Mouse (Mus musculus) kidney, adult 9 months (tissue): ENCODE measurements around the gene Vil1.
A peak's percentile ranks its signal among the peaks of the same experiment; 100 is the strongest.

ENCODE experiments used
- DNase-seq: peaks from one replicate; pipeline ENCODE4 v3.0.0; 2022

The Vil1 gene

GRCm38 (mm10) chr1:74408589-74409504 lies at the start of gene Vil1:
Gene Vil1, plus strand, starts transcription at chr1:74409376.
- DNase-seq, result peak; percentile 71

- DNase-seq, result no peak
These were observed 49.1 kb upstream of the Vil1 start for GRCm38 (mm10) chr1:74359952-74360517.

- DNase-seq, result peak; percentile 90
These were observed 47.4 kb upstream of the Vil1 start, which contains the start of gene Catip for GRCm38 (mm10) chr1:74361812-74362211. Gene Catip, plus strand, starts transcription at chr1:74362108.

- DNase-seq, result no peak
These were observed 46.6 kb upstream of the Vil1 start for GRCm38 (mm10) chr1:74362325-74363229.

GRCm38 (mm10) chr1:74363437-74363836 lies 45.7 kb upstream of the Vil1 start:
- DNase-seq, result no peak

GRCm38 (mm10) chr1:74364270-74364669 lies 44.9 kb upstream of the Vil1 start:
- DNase-seq, result no peak

GRCm38 (mm10) chr1:74367886-74368645 lies 41.1 kb upstream of the Vil1 start:
- DNase-seq, result no peak

GRCm38 (mm10) chr1:74370040-74370439 lies 39.1 kb upstream of the Vil1 start:
- DNase-seq, result no peak

GRCm38 (mm10) chr1:74373372-74373771 lies 35.8 kb upstream of the Vil1 start:
- no peak for DNase-seq

GRCm38 (mm10) chr1:74374980-74375379 lies 34.2 kb upstream of the Vil1 start, which contains the start of gene Slc11a1:
Gene Slc11a1, plus strand, starts transcription at chr1:74375195.
- DNase-seq, result no peak

GRCm38 (mm10) chr1:74375561-74375960 lies 33.6 kb upstream of the Vil1 start:
- no peak for DNase-seq

GRCm38 (mm10) chr1:74376396-74376795 lies 32.8 kb upstream of the Vil1 start:
- DNase-seq, result no peak

GRCm38 (mm10) chr1:74379058-74379504 lies 30.1 kb upstream of the Vil1 start:
- no peak for DNase-seq

GRCm38 (mm10) chr1:74380484-74380883 lies 28.7 kb upstream of the Vil1 start:
- DNase-seq, result no peak

- no peak for DNase-seq
These were observed 27.6 kb upstream of the Vil1 start for GRCm38 (mm10) chr1:74381588-74382021.

- DNase-seq, result no peak
These were observed 25.8 kb upstream of the Vil1 start for GRCm38 (mm10) chr1:74383385-74383784.

- DNase-seq, result no peak
These were observed 24.7 kb upstream of the Vil1 start for GRCm38 (mm10) chr1:74384525-74384924.

GRCm38 (mm10) chr1:74385064-74385463 lies 24.1 kb upstream of the Vil1 start:
- no peak for DNase-seq

GRCm38 (mm10) chr1:74385531-74385930 lies 23.6 kb upstream of the Vil1 start:
- DNase-seq, result no peak

- DNase-seq, result no peak
These were observed 22.8 kb upstream of the Vil1 start for GRCm38 (mm10) chr1:74386363-74386713.

- peak; percentile 99 for DNase-seq
These were observed 22.3 kb upstream of the Vil1 start for GRCm38 (mm10) chr1:74386714-74387385.
